Mouse (Mus musculus) myocyte (in vitro differentiated cells): ENCODE results near the gene Gli3. TPM values are rescaled to one million over a fixed set of nuclear protein-coding genes. Genes with fewer than 3 reads are reported as not detected.

ENCODE experiments used
- H3K27me3 ChIP-seq: one replicate; pipeline ENCODE4 v1.6.1; 2011; ENCODE audit not compliant: control insufficient read depth, insufficient read depth, insufficient read length
- H3K36me3 ChIP-seq: one replicate; pipeline ENCODE4 v1.6.1; 2011; ENCODE audit not compliant: control insufficient read depth, insufficient read depth
- H3K4me2 ChIP-seq: one replicate; pipeline ENCODE4 v1.6.1; 2011; ENCODE audit warnings: low read depth, control low read depth
- H3K4me3 ChIP-seq: one replicate; pipeline ENCODE4 v1.5.1; 2011; ENCODE audit warnings: mild to moderate bottlenecking, control low read depth, moderate library complexity
- H3K79me2 ChIP-seq: one replicate; pipeline ENCODE4 v1.6.1; 2011; ENCODE audit not compliant: control insufficient read depth, insufficient read depth
- H3ac ChIP-seq: one replicate; pipeline ENCODE4 v1.6.1; 2011; ENCODE audit not compliant: control insufficient read depth, insufficient read length
- CEBPB ChIP-seq: IDR thresholded peaks from 2 replicates; pipeline ENCODE4 v1.6.1; 2011; ENCODE audit warnings: mild to moderate bottlenecking, moderate library complexity; ENCODE audit not compliant: poor library complexity, insufficient read depth, severe bottlenecking
- E2F4 ChIP-seq: IDR thresholded peaks from one replicate; pipeline ENCODE4 v1.6.1; 2011; ENCODE audit warnings: mild to moderate bottlenecking, control low read depth, moderate library complexity; ENCODE audit not compliant: insufficient read depth
- MAX ChIP-seq: IDR thresholded peaks from one replicate; pipeline ENCODE4 v1.6.1; 2011; ENCODE audit warnings: low read depth, mild to moderate bottlenecking, control low read depth
- MYOD1 ChIP-seq, 3 experiments: IDR thresholded peaks; one replicate each; pipeline ENCODE4 v1.6.1; 2011; ENCODE audit warnings: control low read depth in 2 of 3, low read depth in 2 of 3, mild to moderate bottlenecking in 2 of 3, moderate library complexity in 1 of 3; ENCODE audit not compliant: insufficient read length in 2 of 3, control insufficient read depth in 1 of 3
- MYOG ChIP-seq, 3 experiments: IDR thresholded peaks; one replicate each; pipeline ENCODE4 v1.6.1; 2011; ENCODE audit warnings: control low read depth in 2 of 3, low read depth in 2 of 3, mild to moderate bottlenecking in 2 of 3; ENCODE audit not compliant: insufficient read length in 2 of 3, control insufficient read depth in 1 of 3, insufficient read depth in 1 of 3
- POLR2A ChIP-seq: IDR thresholded peaks from one replicate; pipeline ENCODE4 v1.6.1; 2011; ENCODE audit warnings: low read depth, mild to moderate bottlenecking, control low read depth, moderate library complexity; ENCODE audit not compliant: insufficient read length
- POLR2AphosphoS2 ChIP-seq: IDR thresholded peaks from one replicate; pipeline ENCODE4 v1.6.1; 2011; ENCODE audit warnings: low read depth, control low read depth; ENCODE audit not compliant: insufficient read length
- REST ChIP-seq: IDR thresholded peaks from one replicate; pipeline ENCODE4 v1.6.1; 2011; ENCODE audit warnings: mild to moderate bottlenecking, control low read depth, moderate library complexity; ENCODE audit not compliant: insufficient read depth, insufficient read length
- SRF ChIP-seq: IDR thresholded peaks from one replicate; pipeline ENCODE4 v1.6.1; 2011; ENCODE audit warnings: low read depth; ENCODE audit not compliant: control insufficient read depth, insufficient read length
- TCF12 ChIP-seq: IDR thresholded peaks from one replicate; pipeline ENCODE4 v1.6.1; 2011; ENCODE audit warnings: mild to moderate bottlenecking, control low read depth; ENCODE audit not compliant: poor library complexity, insufficient read depth, severe bottlenecking
- TCF3 ChIP-seq: IDR thresholded peaks from one replicate; pipeline ENCODE4 v1.6.1; 2011; ENCODE audit warnings: low read depth, control low read depth; ENCODE audit not compliant: insufficient read length
- USF1 ChIP-seq: IDR thresholded peaks from one replicate; pipeline ENCODE4 v1.6.1; 2011; ENCODE audit warnings: low read depth, mild to moderate bottlenecking, control low read depth, moderate library complexity
- polyA plus RNA-seq: library from polyadenylated mRNA; unstranded; fragments of >200 nt; fragmentation: generic; extraction: Trizol; gene quantifications from one replicate; pipeline ENCODE4 v1.2.1, GENCODE M21; 2012; ENCODE audit warnings: missing spikeins

The Gli3 gene
- polyA plus RNA-seq, 1 experiment: 3.9 TPM

DNA sequence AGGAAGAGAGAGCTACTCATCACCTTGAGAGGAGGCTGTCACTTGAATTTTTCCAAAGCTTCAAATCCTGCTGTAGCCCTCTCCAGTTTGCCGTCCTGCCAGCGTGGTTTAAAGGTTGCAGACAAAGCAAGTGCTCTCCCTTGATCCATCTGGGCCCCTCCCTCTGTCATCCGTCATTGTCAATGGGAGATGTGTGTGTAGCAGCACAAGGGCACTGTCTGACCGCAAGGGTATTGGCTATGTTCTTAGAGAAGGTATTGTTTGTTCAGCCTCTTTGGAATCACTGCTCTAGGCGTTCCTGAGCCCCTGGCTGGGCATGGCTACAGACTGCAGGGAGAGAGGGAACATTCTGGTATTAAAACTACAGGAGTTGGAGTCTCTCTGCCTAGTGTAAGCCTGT is 79.0 kb downstream of the Gli3 start:
- Histone ChIP-seq H3K4me3 (no peak overlapping the region), H3K79me2 (peaks cover 55% of the 10 kb centered on the region), H3ac (no peak overlapping the region), H3K4me2 (no peak overlapping the region), H3K27me3 (no peaks in the 10 kb centered on the region), H3K36me3 (no peaks in the 10 kb centered on the region)
- no peak for TF ChIP-seq SRF
- no peak for TF ChIP-seq MYOG (IDR thresholded peaks at IDR 0.05; ENCODE audit: control insufficient read depth in 1 of 3, insufficient read depth in 1 of 3, insufficient read length in 2 of 3, low read depth in 2 of 3)
- TF ChIP-seq REST: no peak
- no peak for TF ChIP-seq TCF3
- no peak for TF ChIP-seq E2F4
- TF ChIP-seq POLR2A: no peak
- TF ChIP-seq TCF12: no peak
- TF ChIP-seq USF1: no peak

- TF ChIP-seq E2F4 (no peak), TCF12 (no peak), USF1 (no peak), MAX (no peak), MYOD1 (IDR thresholded peaks at IDR 0.05; ENCODE audit: control insufficient read depth in 1 of 3, insufficient read length in 2 of 3, low read depth in 2 of 3) (no peak), REST (no peak), SRF (no peak), POLR2AphosphoS2 (no peak), TCF3 (no peak), MYOG (IDR thresholded peaks at IDR 0.05; ENCODE audit: control insufficient read depth in 1 of 3, insufficient read depth in 1 of 3, insufficient read length in 2 of 3, low read depth in 2 of 3) (no peak), POLR2A (no peak), CEBPB (no peak)
- H3K4me2 ChIP-seq: no peak overlapping the region
- no peak overlapping the region for H3ac ChIP-seq
- H3K79me2 ChIP-seq: peaks cover 51% of the 10 kb centered on the region
- H3K27me3 ChIP-seq: no peaks in the 10 kb centered on the region
- H3K36me3 ChIP-seq: peaks cover 2% of the 10 kb centered on the region
- H3K4me3 ChIP-seq: no peak overlapping the region
Observed at GRCm38 (mm10) chr13:15543169-15543887, 80.3 kb downstream of the Gli3 start.

DNA sequence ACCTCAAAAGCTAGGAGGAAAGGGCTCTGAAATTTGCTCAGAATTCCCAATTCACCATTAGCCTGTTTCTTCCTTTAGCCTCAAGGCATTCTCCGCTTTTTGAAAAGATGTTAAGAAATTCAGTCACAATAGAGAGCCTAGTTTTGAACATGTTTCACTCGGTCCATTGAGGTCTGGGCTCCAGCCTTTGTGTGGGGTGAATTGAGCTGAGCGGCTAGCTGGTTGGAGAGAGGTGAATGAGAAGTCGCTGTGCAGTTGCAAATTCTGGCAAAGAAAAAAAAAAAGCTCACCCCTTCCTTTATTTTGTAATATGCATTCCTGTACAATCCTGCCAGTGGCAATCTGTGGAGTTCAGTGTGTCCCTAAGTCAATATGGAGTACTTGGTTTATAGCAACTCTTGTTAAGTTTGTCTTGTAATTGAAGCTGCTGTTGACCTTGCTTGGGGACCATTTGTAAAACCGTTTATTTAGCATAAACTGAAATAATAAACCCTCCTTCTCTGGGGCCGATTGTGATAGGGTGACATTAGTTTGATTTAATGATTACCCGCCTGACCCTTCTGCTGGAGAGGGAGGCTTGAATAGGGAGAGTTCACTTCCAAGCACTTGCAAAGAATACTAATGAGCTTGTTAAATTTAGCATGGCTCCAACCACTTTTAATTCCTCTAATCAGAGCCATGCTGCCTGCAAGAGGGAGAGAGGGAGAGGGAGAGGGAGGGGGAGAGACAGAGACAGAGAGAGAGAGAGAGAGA is 81.0 kb downstream of the Gli3 start:
- no peaks in the 10 kb centered on the region for H3K27me3 ChIP-seq
- H3ac ChIP-seq: no peak overlapping the region
- no peak for TF ChIP-seq SRF
- no peak for TF ChIP-seq MAX
- no peak for TF ChIP-seq POLR2AphosphoS2
- no peak for TF ChIP-seq MYOG (IDR thresholded peaks at IDR 0.05; ENCODE audit: control insufficient read depth in 1 of 3, insufficient read depth in 1 of 3, insufficient read length in 2 of 3, low read depth in 2 of 3)
- TF ChIP-seq MYOD1 (IDR thresholded peaks at IDR 0.05; ENCODE audit: control insufficient read depth in 1 of 3, insufficient read length in 2 of 3, low read depth in 2 of 3): no peak
- no peak for TF ChIP-seq CEBPB
- no peak for TF ChIP-seq E2F4
- TF ChIP-seq POLR2A: no peak
- no peak for TF ChIP-seq REST
- no peak for TF ChIP-seq TCF12
- no peak for TF ChIP-seq TCF3
- no peak for TF ChIP-seq USF1
- H3K4me2 ChIP-seq: no peak overlapping the region
- H3K79me2 ChIP-seq: peaks cover 47% of the 10 kb centered on the region
- peaks cover 6% of the 10 kb centered on the region for H3K36me3 ChIP-seq
- H3K4me3 ChIP-seq: no peak overlapping the region

- H3K27me3 ChIP-seq: no peaks in the 10 kb centered on the region
- H3K79me2 ChIP-seq: peaks cover 47% of the 10 kb centered on the region
- TF ChIP-seq E2F4 (no peak), SRF (no peak), MAX (no peak), MYOD1 (IDR thresholded peaks at IDR 0.05; ENCODE audit: control insufficient read depth in 1 of 3, insufficient read length in 2 of 3, low read depth in 2 of 3) (no peak), TCF3 (no peak), POLR2AphosphoS2 (no peak), CEBPB (no peak), TCF12 (no peak), USF1 (no peak), MYOG (IDR thresholded peaks at IDR 0.05; ENCODE audit: control insufficient read depth in 1 of 3, insufficient read depth in 1 of 3, insufficient read length in 2 of 3, low read depth in 2 of 3) (no peak), POLR2A (no peak), REST (no peak)
- H3K4me3 ChIP-seq: no peak overlapping the region
- no peak overlapping the region for H3ac ChIP-seq
- H3K4me2 ChIP-seq: no peak overlapping the region
- peaks cover 6% of the 10 kb centered on the region for H3K36me3 ChIP-seq
Observed at GRCm38 (mm10) chr13:15545346-15545896, 82.4 kb downstream of the Gli3 start.
